Mouse (Mus musculus) brain, embryonic 14.5 days (tissue): ENCODE data around the gene Dpep2nb. TPM values are rescaled to one million over a fixed set of nuclear protein-coding genes. Genes with fewer than 3 reads are reported as not detected.

ENCODE experiments used
- DNase-seq: peaks from one replicate; pipeline ENCODE4 v3.0.0-alpha.2; 2011; ENCODE audit warnings: low read depth
- CTCF ChIP-seq: fragments of 200-500 bp; IDR thresholded peaks from 2 replicates; pipeline ENCODE4 v1.5.1; 2012; ENCODE audit warnings: inconsistent platforms, mild to moderate bottlenecking, moderate library complexity, borderline replicate concordance; ENCODE audit not compliant: insufficient read depth, insufficient read length; ENCODE audit errors: extremely low read depth
- POLR2A ChIP-seq: fragments of 200-500 bp; IDR thresholded peaks from 2 replicates; pipeline ENCODE4 v1.6.1; 2012; ENCODE audit warnings: mild to moderate bottlenecking, inconsistent platforms, borderline replicate concordance; ENCODE audit not compliant: poor library complexity, insufficient read depth, insufficient read length, severe bottlenecking; ENCODE audit errors: extremely low read depth
- polyA plus RNA-seq: library from polyadenylated mRNA; depleted of rRNA; stranded (reverse); fragments of >200 nt; gene quantifications from 2 replicates; pipeline ENCODE4 v1.2.3, GENCODE M21; 2012; rRNA removed

Gene Dpep2nb
- polyA plus RNA-seq, result not detected in 2 replicates

DNA sequence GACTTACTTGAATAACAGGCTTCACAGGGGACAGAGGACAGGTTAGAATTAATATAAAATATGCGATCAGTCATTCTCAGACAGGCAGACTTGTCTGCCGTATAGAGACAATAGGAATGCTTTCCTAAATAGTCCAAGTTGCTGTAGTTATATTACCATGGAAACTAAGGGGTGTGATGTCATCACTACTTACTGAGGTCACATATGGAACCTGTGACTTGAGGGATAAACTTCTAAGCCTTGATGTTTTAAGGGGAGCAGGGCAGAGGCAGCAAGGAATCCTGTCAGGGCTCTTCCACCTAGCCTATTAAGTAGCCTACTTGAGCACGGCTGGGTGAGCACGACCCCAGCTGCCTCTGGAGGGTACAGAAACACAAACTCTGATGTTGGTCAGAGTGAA lies at the start of gene Dpep2nb:
Dpep2nb (minus strand) TSS at position 101 of the 400 bp plus-strand sequence.
- DNase-seq, result no peak
- TF ChIP-seq POLR2A (no peak), CTCF (no peak)

GRCm38 (mm10) chr8:106055038-106055437 lies 49.3 kb upstream of the Dpep2nb start:
- TF ChIP-seq POLR2A, result no peak
- TF ChIP-seq CTCF, result no peak
- peak; percentile 30 for DNase-seq

DNA sequence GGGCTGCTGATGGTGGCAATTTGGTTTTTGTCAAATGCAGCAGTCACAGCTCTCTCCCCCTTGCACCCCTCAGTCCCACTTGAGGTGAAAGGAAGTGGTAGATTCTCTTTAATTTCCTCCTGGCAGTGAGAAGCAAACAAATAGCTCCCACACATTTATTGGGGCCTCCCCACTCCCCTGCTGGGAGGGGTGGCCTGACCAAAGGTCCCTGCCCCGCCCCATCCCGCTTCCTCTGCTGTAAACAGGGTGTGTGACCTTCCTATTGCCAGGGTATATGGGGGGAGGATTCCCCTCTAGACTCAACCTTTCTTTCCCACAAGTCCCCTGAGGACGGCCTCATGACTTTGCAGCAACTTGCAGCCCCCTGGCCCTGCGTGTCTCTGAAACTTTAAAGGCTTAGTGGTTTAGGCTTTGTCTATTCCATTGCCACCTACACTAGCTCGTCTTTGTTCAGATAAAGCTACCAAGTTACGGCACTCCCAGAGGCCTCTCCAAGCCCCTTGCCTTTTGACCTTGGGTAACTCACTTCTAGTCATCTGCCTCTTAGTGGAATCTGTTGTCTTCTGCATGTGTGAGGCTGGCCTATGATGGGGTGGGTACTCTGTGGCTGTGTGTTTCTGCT lies 48.5 kb upstream of the Dpep2nb start:
- DNase-seq, result no peak
- TF ChIP-seq CTCF (no peak), POLR2A (no peak)

DNA sequence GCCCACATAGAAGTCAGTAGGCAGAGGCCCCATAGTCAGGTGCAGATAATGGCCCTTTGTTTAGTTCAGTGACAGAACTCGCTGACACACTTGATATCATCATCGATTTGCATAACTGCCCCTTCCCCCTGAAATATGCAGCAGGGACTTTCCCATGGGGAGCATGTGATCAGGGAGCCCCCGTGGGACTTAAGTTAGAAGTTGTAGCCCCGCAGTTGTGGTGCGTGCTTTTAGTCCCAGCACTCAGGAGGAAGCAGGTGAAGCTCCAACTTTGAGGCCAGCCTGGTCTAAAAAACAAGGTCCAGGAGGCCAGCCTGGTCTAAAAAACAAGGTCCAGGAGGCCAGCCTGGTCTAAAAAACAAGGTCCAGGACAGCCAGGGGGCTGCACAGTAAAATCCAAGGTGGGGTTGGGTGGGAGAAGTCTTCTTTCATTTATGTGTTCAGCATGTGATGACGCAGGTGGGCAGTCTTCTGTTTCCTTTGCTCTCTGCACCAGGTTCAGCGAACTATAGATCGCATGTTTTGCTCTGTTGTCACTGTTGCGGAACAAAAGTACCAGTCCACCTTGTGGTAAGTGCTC lies 46.8 kb upstream of the Dpep2nb start:
- TF ChIP-seq CTCF (no peak), POLR2A (no peak)
- no peak for DNase-seq

- DNase-seq, result no peak
- TF ChIP-seq CTCF, result no peak
- TF ChIP-seq POLR2A, result no peak
Measured at GRCm38 (mm10) chr8:106051068-106051467, 45.3 kb upstream of the Dpep2nb start.

DNA sequence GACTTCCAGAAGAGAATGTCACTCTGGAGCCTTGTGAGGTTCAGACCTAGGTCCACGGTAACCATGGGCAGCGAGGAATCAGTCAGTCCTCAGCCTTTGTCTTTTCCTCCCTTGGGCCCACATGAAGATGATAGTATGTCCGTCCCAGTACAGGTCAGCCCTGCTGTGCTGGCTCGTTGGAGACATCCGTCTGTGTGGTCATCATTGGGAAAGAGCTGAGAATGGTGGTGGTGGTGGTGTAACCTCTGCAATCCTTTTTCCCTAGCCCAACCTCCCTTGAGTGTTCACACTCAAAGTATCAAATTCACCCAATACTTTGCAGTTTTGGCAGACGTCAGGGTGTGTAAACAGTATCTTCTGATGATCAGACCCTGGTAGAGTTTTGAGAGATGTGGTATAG lies 44.1 kb upstream of the Dpep2nb start:
- TF ChIP-seq CTCF (no peak), POLR2A (no peak)
- DNase-seq, result no peak

DNA sequence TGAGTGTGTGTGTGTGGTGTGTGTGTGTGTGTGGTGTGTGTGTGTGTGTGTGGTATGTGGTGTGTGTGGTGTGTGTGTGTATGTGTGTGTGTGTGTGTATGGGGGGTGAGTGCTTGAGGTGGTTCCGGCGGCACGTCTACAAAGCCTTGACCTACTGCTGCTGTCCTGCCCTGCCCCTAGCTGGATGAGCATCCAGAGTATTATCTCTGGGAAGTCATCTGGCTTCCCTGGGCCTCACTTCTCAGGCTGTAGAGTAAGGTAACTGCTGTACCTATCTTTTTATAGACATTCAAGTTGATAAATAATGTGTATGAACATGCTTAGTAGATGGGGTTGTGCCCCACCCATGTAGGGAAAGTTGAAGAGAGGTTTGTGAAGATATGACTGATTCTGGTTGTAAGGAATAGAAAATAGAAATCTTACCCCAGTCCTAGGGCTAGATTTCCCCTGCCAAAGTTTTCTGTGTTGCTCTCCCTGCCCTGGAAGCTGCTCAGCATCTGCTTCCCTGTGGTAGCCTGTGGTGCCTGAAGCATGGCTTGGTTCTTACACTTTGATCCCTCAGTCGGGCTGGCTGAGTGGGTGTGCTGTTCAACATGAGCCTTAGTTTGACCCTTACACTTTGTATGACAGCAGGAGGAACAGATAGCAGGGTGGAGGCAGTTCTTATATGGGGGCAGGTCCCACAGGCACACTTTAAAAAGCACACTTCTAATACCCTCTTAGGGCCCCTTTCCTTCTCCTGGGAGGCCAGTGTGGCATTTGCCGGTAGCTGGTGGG lies 42.3 kb upstream of the Dpep2nb start:
- TF ChIP-seq POLR2A (no peak), CTCF (no peak)
- no peak for DNase-seq

DNA sequence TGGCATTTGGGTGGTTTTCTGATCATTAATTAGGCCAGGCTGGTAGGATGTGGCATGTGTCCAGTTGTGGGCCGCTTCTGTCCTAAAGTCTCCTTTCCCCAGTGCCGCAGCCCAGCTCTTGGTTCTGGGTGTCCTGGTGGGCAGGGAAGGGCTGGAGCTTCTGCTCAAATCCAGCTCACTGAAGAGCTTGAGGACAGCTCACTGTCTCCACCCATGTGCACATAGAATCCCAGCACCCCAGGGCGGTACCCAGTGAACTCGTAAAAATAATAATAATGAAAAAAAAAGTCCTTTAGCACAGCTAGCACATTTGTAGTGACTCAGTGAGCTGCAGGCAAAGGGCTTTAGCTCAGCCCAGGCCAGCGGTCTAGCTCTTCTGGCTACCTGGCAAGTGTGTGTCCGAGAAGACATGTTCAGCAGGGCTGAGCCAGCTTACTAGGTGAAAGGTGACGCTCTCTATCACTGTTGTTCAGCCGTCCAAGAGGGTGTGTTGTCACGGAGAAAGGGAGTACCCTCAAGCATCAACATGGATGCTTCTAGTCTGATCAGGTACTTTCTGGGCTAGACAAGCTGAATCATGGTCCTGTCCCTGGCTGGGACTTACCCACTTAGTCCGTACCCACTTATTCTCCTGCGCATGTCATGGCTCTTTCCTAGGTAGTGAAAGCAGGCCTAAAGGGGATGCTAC lies 41.2 kb upstream of the Dpep2nb start:
- no peak for DNase-seq
- TF ChIP-seq POLR2A (no peak), CTCF (no peak)

GRCm38 (mm10) chr8:106044151-106044550 lies 38.4 kb upstream of the Dpep2nb start:
- DNase-seq, result no peak
- TF ChIP-seq CTCF, result no peak
- no peak for TF ChIP-seq POLR2A

DNA sequence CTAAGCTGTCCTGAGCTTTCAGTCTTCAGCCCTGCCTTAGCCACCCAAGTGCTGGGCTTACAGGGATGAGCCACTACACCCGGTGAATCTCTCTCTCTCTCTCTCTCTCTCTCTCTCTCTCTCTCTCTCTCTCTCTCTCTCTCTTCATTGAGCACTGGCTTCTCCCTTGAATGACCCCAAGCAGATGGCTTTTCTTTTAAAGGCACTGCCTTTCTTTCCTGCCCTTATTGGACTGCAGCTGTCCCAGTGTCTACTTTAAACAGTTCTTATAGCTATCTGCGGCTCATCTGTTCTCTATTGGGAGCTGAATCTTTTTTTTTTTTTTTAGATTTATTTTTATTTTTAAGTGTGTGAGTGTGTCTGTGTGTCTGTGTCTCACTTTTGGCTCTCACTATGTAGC lies 37.3 kb upstream of the Dpep2nb start:
- TF ChIP-seq CTCF, result no peak
- no peak for DNase-seq

DNA sequence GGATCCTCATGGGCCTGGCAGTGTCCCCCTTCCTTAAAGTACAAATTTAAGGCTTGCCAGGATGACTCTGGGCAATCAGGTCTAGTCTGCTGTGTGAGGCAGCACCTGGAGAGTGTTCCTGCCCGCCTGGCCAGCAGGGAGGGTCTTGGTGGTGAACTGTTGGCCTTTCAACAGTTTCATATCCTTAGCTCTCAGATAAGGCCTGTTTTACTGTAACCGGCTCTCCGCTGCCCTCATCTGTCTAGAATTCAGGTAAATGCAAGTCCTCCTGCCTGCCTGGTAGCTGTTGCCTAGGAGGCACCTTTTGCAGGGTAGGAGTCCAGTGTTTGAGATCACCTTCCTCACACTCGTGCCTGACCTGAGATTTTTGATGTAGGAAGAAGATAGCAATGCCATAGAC lies 34.4 kb upstream of the Dpep2nb start:
- TF ChIP-seq CTCF (no peak), POLR2A (no peak)

More for the DNA sequence above, 34.4 kb upstream of the Dpep2nb start:
- DNase-seq, result no peak
